Comparison of ENCODE assay signal across 23 mouse cellular contexts in the genomic region with DNA sequence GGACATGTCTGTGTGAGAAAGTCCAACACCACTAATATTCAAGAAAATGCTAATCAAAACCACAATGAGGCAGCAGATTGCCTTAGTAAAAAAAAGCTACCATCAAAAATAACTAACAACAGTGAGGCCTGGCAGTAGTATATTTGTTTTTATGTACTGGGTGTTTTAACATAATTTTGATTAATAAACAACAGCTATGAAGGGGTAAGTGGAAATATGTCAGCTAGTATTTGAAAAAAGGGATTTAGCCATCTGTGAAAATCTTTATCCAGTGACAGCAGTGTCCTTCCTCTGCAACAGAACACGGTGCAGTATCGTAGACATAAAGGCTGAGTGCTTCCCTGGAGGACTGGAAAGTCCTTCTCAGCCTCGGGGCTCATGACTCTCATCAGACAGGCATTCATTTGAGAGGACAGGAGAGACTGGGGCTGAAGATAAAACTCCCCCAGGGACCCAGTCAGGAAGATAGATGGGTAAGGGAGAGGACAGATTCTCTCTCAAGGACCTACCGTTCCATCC.
DNase-seq lines count a peak whose midpoint lies in the region; ATAC-seq and TF ChIP-seq lines count a peak whose summit lies in the region.
"Had no signal": no experiment of that assay in that cellular context is flagged by ENCODE, and none has a peak within 500 bp of the region (broad histone marks: within the 10 kb centered on the region; RNA-seq: fewer than 3 reads in every experiment).

No protein-coding gene starts in this region.

- H3K27me3 ChIP-seq in hindbrain, embryonic 13.5 days, result no peaks in the 10 kb centered on the region
- no peaks in the 10 kb centered on the region for H3K27me3 ChIP-seq in hindbrain, postnatal 0 days (ENCODE audit: insufficient read depth, low read length)
- no peaks in the 10 kb centered on the region for H3K27me3 ChIP-seq in midbrain, embryonic 14.5 days (ENCODE audit: control insufficient read depth, insufficient read depth, low read length)
- no peaks in the 10 kb centered on the region for H3K27me3 ChIP-seq in midbrain, embryonic 10.5 days (ENCODE audit: low read depth, poor library complexity, severe bottlenecking)
- no peaks in the 10 kb centered on the region for H3K27me3 ChIP-seq in limb, embryonic 10.5 days (ENCODE audit: low read depth, poor library complexity, severe bottlenecking)
- H3K27me3 ChIP-seq: embryonic facial prominence, embryonic 15.5 days; hindbrain, embryonic 15.5 days had no signal

- TF ChIP-seq CTCF in hindbrain, postnatal 0 days (IDR thresholded peaks at IDR 0.05; ENCODE audit: low read depth), result no peak

- peaks cover 10% of the 10 kb centered on the region for H3K4me1 ChIP-seq in hindbrain, embryonic 13.5 days (replicated peaks)
- H3K4me1 ChIP-seq in hindbrain, postnatal 0 days (ENCODE audit: insufficient read depth, low read length), result no peaks in the 10 kb centered on the region
- H3K4me1 ChIP-seq in midbrain, embryonic 14.5 days (ENCODE audit: control insufficient read depth, insufficient read depth, low read length), result no peaks in the 10 kb centered on the region
- 0 out of 2 replicates have a peak, but pooled peaks cover 3% of the 10 kb centered on the region for H3K4me1 ChIP-seq in midbrain, embryonic 10.5 days
- H3K4me1 ChIP-seq in limb, embryonic 10.5 days, result no peaks in the 10 kb centered on the region
- H3K4me1 ChIP-seq: embryonic facial prominence, embryonic 15.5 days; forebrain, embryonic 10.5 days; hindbrain, embryonic 15.5 days had no signal

- no peak overlapping the region for H3K9ac ChIP-seq in hindbrain, embryonic 13.5 days
- H3K9ac ChIP-seq in hindbrain, postnatal 0 days (replicated peaks; ENCODE audit: low read length), result no peak overlapping the region
- H3K9ac ChIP-seq in midbrain, embryonic 14.5 days (replicated peaks; ENCODE audit: low read length), result no peak overlapping the region
- H3K9ac ChIP-seq: embryonic facial prominence, embryonic 15.5 days; hindbrain, embryonic 15.5 days had no signal

- WGBS in hindbrain, embryonic 13.5 days, result 37% methylated on average over 4 of the region's 4 CpGs
- 51% methylated on average over 4 of the region's 4 CpGs for WGBS in hindbrain, postnatal 0 days
- 29% methylated on average over 4 of the region's 4 CpGs for WGBS in midbrain, embryonic 14.5 days
- 86% methylated on average over 4 of the region's 4 CpGs for WGBS in midbrain, embryonic 10.5 days
- WGBS in limb, embryonic 10.5 days, result 74% methylated on average over 4 of the region's 4 CpGs

- ATAC-seq in hindbrain, embryonic 13.5 days (ENCODE audit: low FRiP score), result no peak
- ATAC-seq in hindbrain, postnatal 0 days, result no peak
- no peak for ATAC-seq in midbrain, embryonic 14.5 days (ENCODE audit: low FRiP score, low TSS enrichment)
- no peak for ATAC-seq in cerebellum, adult (ENCODE audit: insufficient number of reproducible peaks, low FRiP score, low TSS enrichment)
- ATAC-seq: forebrain, embryonic 14.5 days had no signal

- H3K27ac ChIP-seq in hindbrain, embryonic 13.5 days, result 0 out of 2 replicates have a peak overlapping the region, but pooled peaks have one; percentile 40
- H3K27ac ChIP-seq in hindbrain, postnatal 0 days, result no peak overlapping the region
- H3K27ac ChIP-seq in midbrain, embryonic 14.5 days (replicated peaks; ENCODE audit: low read depth, low read length), result no peak overlapping the region; the same call in 1 of the 2 replicates
- no peak overlapping the region for H3K27ac ChIP-seq in midbrain, embryonic 10.5 days (replicated peaks)
- no peak overlapping the region for H3K27ac ChIP-seq in limb, embryonic 10.5 days
- H3K27ac ChIP-seq: embryonic facial prominence, embryonic 15.5 days; forebrain, embryonic 10.5 days; gastrocnemius, adult 2 months; heart, embryonic 10.5 days; hindbrain, embryonic 15.5 days had no signal

- H3K36me3 ChIP-seq in hindbrain, embryonic 13.5 days, result no peaks in the 10 kb centered on the region
- H3K36me3 ChIP-seq in hindbrain, postnatal 0 days (ENCODE audit: insufficient read depth, low read length), result no peaks in the 10 kb centered on the region
- no peaks in the 10 kb centered on the region for H3K36me3 ChIP-seq in midbrain, embryonic 14.5 days (ENCODE audit: control insufficient read depth, insufficient read depth, low read length)
- H3K36me3 ChIP-seq in midbrain, embryonic 10.5 days, result no peaks in the 10 kb centered on the region
- H3K36me3 ChIP-seq in limb, embryonic 10.5 days, result no peaks in the 10 kb centered on the region
- H3K36me3 ChIP-seq: embryonic facial prominence, embryonic 15.5 days; forebrain, embryonic 10.5 days; heart, embryonic 10.5 days; hindbrain, embryonic 15.5 days had no signal

- H3K9me3 ChIP-seq in hindbrain, embryonic 13.5 days, result no peaks in the 10 kb centered on the region
- H3K9me3 ChIP-seq in hindbrain, postnatal 0 days (ENCODE audit: low read length), result no peaks in the 10 kb centered on the region
- no peaks in the 10 kb centered on the region for H3K9me3 ChIP-seq in midbrain, embryonic 14.5 days (ENCODE audit: control insufficient read depth, low read length)
- H3K9me3 ChIP-seq in midbrain, embryonic 10.5 days (replicated peaks), result no peaks in the 10 kb centered on the region
- H3K9me3 ChIP-seq in limb, embryonic 10.5 days (replicated peaks), result no peaks in the 10 kb centered on the region
- H3K9me3 ChIP-seq: embryonic facial prominence, embryonic 15.5 days; forebrain, embryonic 10.5 days; heart, embryonic 10.5 days; hindbrain, embryonic 15.5 days had no signal

- H3K4me3 ChIP-seq in hindbrain, embryonic 13.5 days, result no peak overlapping the region
- no peak overlapping the region for H3K4me3 ChIP-seq in hindbrain, postnatal 0 days (ENCODE audit: low read length)
- H3K4me3 ChIP-seq in midbrain, embryonic 14.5 days (replicated peaks; ENCODE audit: low read depth, low read length), result no peak overlapping the region
- H3K4me3 ChIP-seq in midbrain, embryonic 10.5 days, result no peak overlapping the region
- H3K4me3 ChIP-seq in limb, embryonic 10.5 days, result no peak overlapping the region
- H3K4me3 ChIP-seq: embryonic facial prominence, embryonic 15.5 days; erythroblast, embryonic 14.5 days; forebrain, embryonic 10.5 days; gastrocnemius, adult 2 months; heart, embryonic 10.5 days; hindbrain, embryonic 15.5 days had no signal

- no peak overlapping the region for H3K4me2 ChIP-seq in hindbrain, embryonic 13.5 days
- H3K4me2 ChIP-seq in hindbrain, postnatal 0 days (ENCODE audit: low read depth, low read length), result no peak overlapping the region
- H3K4me2 ChIP-seq in midbrain, embryonic 14.5 days (ENCODE audit: low read length), result no peak overlapping the region
- H3K4me2 ChIP-seq: embryonic facial prominence, embryonic 15.5 days; hindbrain, embryonic 15.5 days had no signal

- no peak for DNase-seq in hindbrain, postnatal 0 days (ENCODE audit: low spot score)
- peak; percentile 26 for DNase-seq in midbrain, embryonic 14.5 days
- no peak for DNase-seq in midbrain, embryonic 10.5 days (ENCODE audit: low spot score)
- peak; percentile 20 for DNase-seq in 3T3-L1 (ENCODE audit: low read depth, low spot score)
- DNase-seq in limb, embryonic 10.5 days (ENCODE audit: low spot score), result peak; percentile 20
- DNase-seq: adrenal gland, adult 2 months; adrenal gland, postnatal 25 days; cerebellum, adult 11 months; cerebellum, adult 8-10 months; cerebellum, postnatal 14 days; embryo, embryonic 11 days; gastrocnemius, adult 2 months; gastrocnemius, postnatal 25 days; heart, postnatal 10 days; heart, postnatal 4 days had no signal

Comparison
In these comparisons a context has a peak if more than half of its experiments do, and no peak if none do; other contexts are left out.
1. DNase-seq: peak in midbrain, embryonic 14.5 days (single experiment), 3T3-L1 (single experiment) and limb, embryonic 10.5 days (single experiment); none in hindbrain, postnatal 0 days (single experiment) and midbrain, embryonic 10.5 days (single experiment).